Mouse (Mus musculus): ENCODE results near the gene Fis1. TPM values are rescaled to one million over a fixed set of nuclear protein-coding genes. Genes with fewer than 3 reads are reported as not detected.

Fis1 gene
- polyA plus RNA-seq, 1 experiment from 2014 or later = 414 TPM

GRCm38 (mm10) chr5:136987138-136987933 lies 34.3 kb downstream of the Fis1 start:
- Histone ChIP-seq H3K27me3 (ENCODE audit: control insufficient read depth, insufficient read depth, low read length) (no peaks in the 10 kb centered on the region), H3K4me3 (ENCODE audit: low read depth, low read length) (peak overlapping the region; percentile 87), H3K9ac (replicated peaks; ENCODE audit: low read depth, low read length) (peak overlapping the region; percentile 99), H3K36me3 (ENCODE audit: control insufficient read depth, insufficient read depth, low read length) (peaks cover 28% of the 10 kb centered on the region), H3K4me1 (ENCODE audit: control insufficient read depth, insufficient read depth, low read length) (peaks cover 10% of the 10 kb centered on the region), H3K4me2 (ENCODE audit: low read depth, low read length) (peak overlapping the region; percentile 58), H3K9me3 (ENCODE audit: control insufficient read depth, low read length) (no peaks in the 10 kb centered on the region), H3K27ac (ENCODE audit: low read depth, low read length) (peak overlapping the region; percentile 94)
- peak; percentile 67 for ATAC-seq (ENCODE audit: low read depth)
- WGBS = under 1% methylated on average over 67 of the region's 67 CpGs

GRCm38 (mm10) chr5:136987934-136988271 lies 34.8 kb downstream of the Fis1 start, which contains the start of gene Znhit1:
Gene Znhit1 (minus strand): TSS chr5:136988021.
- ATAC-seq (ENCODE audit: low read depth) = peak; percentile 6; the same call in 1 of the 2 replicates
- WGBS = under 1% methylated on average over 12 of the region's 12 CpGs

GRCm38 (mm10) chr5:136988420-136988819 lies 35.3 kb downstream of the Fis1 start:
- H3K36me3 ChIP-seq (ENCODE audit: control insufficient read depth, insufficient read depth, low read length) = peaks cover 36% of the 10 kb centered on the region
- no peaks in the 10 kb centered on the region for H3K9me3 ChIP-seq (ENCODE audit: control insufficient read depth, low read length)
- peaks cover 10% of the 10 kb centered on the region for H3K4me1 ChIP-seq (ENCODE audit: control insufficient read depth, insufficient read depth, low read length)
- H3K27me3 ChIP-seq (ENCODE audit: control insufficient read depth, insufficient read depth, low read length) = no peaks in the 10 kb centered on the region
- WGBS = 62% methylated on average over 7 of the region's 7 CpGs
- H3K9ac ChIP-seq (replicated peaks; ENCODE audit: low read depth, low read length) = peak overlapping the region; percentile 99; the same call in 1 of the 2 replicates
- ATAC-seq (ENCODE audit: low read depth) = no peak
- H3K4me2 ChIP-seq (ENCODE audit: low read depth, low read length) = peak overlapping the region; percentile 58
- H3K27ac ChIP-seq (ENCODE audit: low read depth, low read length) = no peak overlapping the region
- H3K4me3 ChIP-seq (ENCODE audit: low read depth, low read length) = peak overlapping the region; percentile 87

More at GRCm38 (mm10) chr5:136987934-136988271, 34.8 kb downstream of the Fis1 start, which contains the start of gene Znhit1:
- H3K9me3 ChIP-seq (ENCODE audit: control insufficient read depth, low read length) = no peaks in the 10 kb centered on the region
- peaks cover 10% of the 10 kb centered on the region for H3K4me1 ChIP-seq (ENCODE audit: control insufficient read depth, insufficient read depth, low read length)
- H3K4me2 ChIP-seq (ENCODE audit: low read depth, low read length) = peak within 1 kb of the TSS; percentile 58
- no peaks in the 10 kb centered on the region for H3K27me3 ChIP-seq (ENCODE audit: control insufficient read depth, insufficient read depth, low read length)
- H3K9ac ChIP-seq (replicated peaks; ENCODE audit: low read depth, low read length) = peak within 1 kb of the TSS; percentile 99
- H3K4me3 ChIP-seq (ENCODE audit: low read depth, low read length) = peak within 1 kb of the TSS; percentile 87
- peaks cover 31% of the 10 kb centered on the region for H3K36me3 ChIP-seq (ENCODE audit: control insufficient read depth, insufficient read depth, low read length)
- peak within 1 kb of the TSS; percentile 94 for H3K27ac ChIP-seq (ENCODE audit: low read depth, low read length)

GRCm38 (mm10) chr5:136989801-136990200 lies 36.7 kb downstream of the Fis1 start:
- Histone ChIP-seq H3K4me2 (ENCODE audit: low read depth, low read length) (no peak overlapping the region), H3K9ac (replicated peaks; ENCODE audit: low read depth, low read length) (no peak overlapping the region), H3K9me3 (ENCODE audit: control insufficient read depth, low read length) (no peaks in the 10 kb centered on the region), H3K36me3 (ENCODE audit: control insufficient read depth, insufficient read depth, low read length) (peaks cover 47% of the 10 kb centered on the region), H3K4me3 (ENCODE audit: low read depth, low read length) (no peak overlapping the region), H3K27me3 (ENCODE audit: control insufficient read depth, insufficient read depth, low read length) (no peaks in the 10 kb centered on the region), H3K4me1 (ENCODE audit: control insufficient read depth, insufficient read depth, low read length) (peaks cover 10% of the 10 kb centered on the region), H3K27ac (ENCODE audit: low read depth, low read length) (no peak overlapping the region)
- 92% methylated on average over 6 of the region's 6 CpGs for WGBS
- no peak for ATAC-seq (ENCODE audit: low read depth)

GRCm38 (mm10) chr5:136999449-136999848 lies 46.4 kb downstream of the Fis1 start:
- H3K4me2 ChIP-seq (ENCODE audit: low read depth, low read length) = no peak overlapping the region
- H3K36me3 ChIP-seq (ENCODE audit: control insufficient read depth, insufficient read depth, low read length) = peaks cover 5% of the 10 kb centered on the region
- H3K4me3 ChIP-seq (ENCODE audit: low read depth, low read length) = no peak overlapping the region
- H3K9me3 ChIP-seq (ENCODE audit: control insufficient read depth, low read length) = no peaks in the 10 kb centered on the region
- ATAC-seq (ENCODE audit: low read depth) = no peak
- no peaks in the 10 kb centered on the region for H3K27me3 ChIP-seq (ENCODE audit: control insufficient read depth, insufficient read depth, low read length)
- no peaks in the 10 kb centered on the region for H3K4me1 ChIP-seq (ENCODE audit: control insufficient read depth, insufficient read depth, low read length)
- 82% methylated on average over 4 of the region's 5 CpGs for WGBS
- no peak overlapping the region for H3K9ac ChIP-seq (replicated peaks; ENCODE audit: low read depth, low read length)
- no peak overlapping the region for H3K27ac ChIP-seq (ENCODE audit: low read depth, low read length)

GRCm38 (mm10) chr5:137000612-137001011 lies 47.5 kb downstream of the Fis1 start:
- ATAC-seq (ENCODE audit: low read depth) = no peak
- Histone ChIP-seq H3K4me3 (ENCODE audit: low read depth, low read length) (no peak overlapping the region), H3K36me3 (ENCODE audit: control insufficient read depth, insufficient read depth, low read length) (no peaks in the 10 kb centered on the region), H3K4me2 (ENCODE audit: low read depth, low read length) (no peak overlapping the region), H3K9ac (replicated peaks; ENCODE audit: low read depth, low read length) (no peak overlapping the region), H3K27me3 (ENCODE audit: control insufficient read depth, insufficient read depth, low read length) (no peaks in the 10 kb centered on the region), H3K27ac (ENCODE audit: low read depth, low read length) (no peak overlapping the region), H3K9me3 (ENCODE audit: control insufficient read depth, low read length) (no peaks in the 10 kb centered on the region), H3K4me1 (ENCODE audit: control insufficient read depth, insufficient read depth, low read length) (no peaks in the 10 kb centered on the region)
- 95% methylated on average over 2 of the region's 2 CpGs for WGBS

- Histone ChIP-seq H3K27ac (ENCODE audit: low read depth, low read length) (no peak overlapping the region), H3K9me3 (ENCODE audit: control insufficient read depth, low read length) (no peaks in the 10 kb centered on the region), H3K36me3 (ENCODE audit: control insufficient read depth, insufficient read depth, low read length) (no peaks in the 10 kb centered on the region), H3K4me3 (ENCODE audit: low read depth, low read length) (no peak overlapping the region), H3K4me1 (ENCODE audit: control insufficient read depth, insufficient read depth, low read length) (no peaks in the 10 kb centered on the region), H3K27me3 (ENCODE audit: control insufficient read depth, insufficient read depth, low read length) (no peaks in the 10 kb centered on the region), H3K4me2 (ENCODE audit: low read depth, low read length) (no peak overlapping the region), H3K9ac (replicated peaks; ENCODE audit: low read depth, low read length) (no peak overlapping the region)
- ATAC-seq (ENCODE audit: low read depth) = no peak
- 66% methylated on average over 8 of the region's 8 CpGs for WGBS
Measured at GRCm38 (mm10) chr5:137007276-137007675, 54.2 kb downstream of the Fis1 start.

GRCm38 (mm10) chr5:137009988-137010387 lies 56.9 kb downstream of the Fis1 start:
- no peaks in the 10 kb centered on the region for H3K9me3 ChIP-seq (ENCODE audit: control insufficient read depth, low read length)
- H3K27ac ChIP-seq (ENCODE audit: low read depth, low read length) = no peak overlapping the region
- H3K9ac ChIP-seq (replicated peaks; ENCODE audit: low read depth, low read length) = no peak overlapping the region
- H3K27me3 ChIP-seq (ENCODE audit: control insufficient read depth, insufficient read depth, low read length) = no peaks in the 10 kb centered on the region
- no peak overlapping the region for H3K4me3 ChIP-seq (ENCODE audit: low read depth, low read length)
- H3K36me3 ChIP-seq (ENCODE audit: control insufficient read depth, insufficient read depth, low read length) = no peaks in the 10 kb centered on the region
- no peak for ATAC-seq (ENCODE audit: low read depth)
- 20% methylated on average over 3 of the region's 3 CpGs for WGBS
- no peaks in the 10 kb centered on the region for H3K4me1 ChIP-seq (ENCODE audit: control insufficient read depth, insufficient read depth, low read length)
- H3K4me2 ChIP-seq (ENCODE audit: low read depth, low read length) = no peak overlapping the region

GRCm38 (mm10) chr5:137012401-137012950 lies 59.4 kb downstream of the Fis1 start:
- 64% methylated on average over 15 of the region's 15 CpGs for WGBS
- Histone ChIP-seq H3K9me3 (ENCODE audit: control insufficient read depth, low read length) (no peaks in the 10 kb centered on the region), H3K9ac (replicated peaks; ENCODE audit: low read depth, low read length) (no peak overlapping the region), H3K27me3 (ENCODE audit: control insufficient read depth, insufficient read depth, low read length) (no peaks in the 10 kb centered on the region), H3K4me3 (ENCODE audit: low read depth, low read length) (no peak overlapping the region), H3K4me2 (ENCODE audit: low read depth, low read length) (no peak overlapping the region), H3K4me1 (ENCODE audit: control insufficient read depth, insufficient read depth, low read length) (no peaks in the 10 kb centered on the region), H3K36me3 (ENCODE audit: control insufficient read depth, insufficient read depth, low read length) (no peaks in the 10 kb centered on the region), H3K27ac (ENCODE audit: low read depth, low read length) (no peak overlapping the region)
- no peak for ATAC-seq (ENCODE audit: low read depth)

Data from neural tube, embryonic 14.5 days (tissue).